Mouse (Mus musculus): ENCODE results near the gene Gm16434. TPM values are rescaled to one million over a fixed set of nuclear protein-coding genes. Genes with fewer than 3 reads are reported as not detected.
"Not testable (repeated sequence)": the region's sequence is repeated elsewhere in the genome, so short reads cannot be mapped to it uniquely, and the experiment has no call there.

Gm16434 gene
- total RNA-seq (2014; rRNA removed) = not detected in 2 replicates
- polyA plus RNA-seq (2015; fragmentation: Nextera tagmentation; extraction: Ambion mirVana) = not detected in 2 replicates

DNA sequence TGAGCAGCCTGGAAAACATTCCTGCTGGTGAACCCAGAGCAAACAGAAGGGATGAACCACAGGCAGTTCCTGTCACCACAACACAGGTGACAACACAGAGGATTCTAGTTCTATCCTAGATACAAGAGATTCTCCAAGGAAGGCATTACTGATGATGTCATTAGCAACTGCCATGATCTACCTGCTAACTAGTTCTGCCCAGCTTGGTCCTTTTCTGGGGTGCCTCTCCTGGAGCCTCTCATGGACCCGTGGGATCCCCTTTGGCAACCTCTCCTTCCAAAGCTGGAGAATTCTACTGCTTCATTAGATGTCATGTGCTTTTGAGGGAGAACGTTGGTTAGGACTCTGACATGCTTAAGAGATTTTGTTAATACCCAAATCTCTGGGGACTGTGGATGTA lies at the start of gene Gm16434:
Gene Gm16434 (minus strand): TSS at position 101 of the 400 bp plus-strand sequence.
- not testable (repeated sequence) for H3K4me2 ChIP-seq (ENCODE audit: low read depth); H3K9ac ChIP-seq; H3K27ac ChIP-seq (ENCODE audit: low read depth, low read length); H3K4me3 ChIP-seq (ENCODE audit: low read depth, low read length); DNase-seq; H3K27me3 ChIP-seq (ENCODE audit: insufficient read depth, low read length); H3K36me3 ChIP-seq (ENCODE audit: insufficient read depth); H3K9me3 ChIP-seq (ENCODE audit: low read length); H3K4me1 ChIP-seq (ENCODE audit: insufficient read depth); ATAC-seq
- no CpG with 5 or more reads among the region's 2 CpGs for WGBS

DNA sequence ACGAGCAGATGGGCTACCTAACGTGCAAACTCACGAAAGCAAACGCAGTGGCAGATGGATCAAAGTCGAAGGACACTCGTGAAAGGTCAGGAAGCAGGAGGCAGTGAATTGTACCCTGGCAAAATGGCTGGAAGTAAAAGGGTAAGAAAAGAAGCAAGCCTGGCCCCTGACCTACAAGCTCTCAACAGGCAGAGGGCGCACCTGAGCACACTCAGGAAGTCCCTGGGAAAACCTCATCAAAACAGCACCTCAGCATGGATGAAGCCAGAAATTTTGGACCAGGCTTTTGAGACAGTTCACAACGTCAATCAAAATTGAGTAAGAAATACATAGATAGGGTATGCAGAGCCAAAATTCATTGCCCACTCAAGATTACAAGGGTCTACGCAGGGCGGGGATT lies 49.2 kb upstream of the Gm16434 start:
- not testable (repeated sequence) for H3K9me3 ChIP-seq (ENCODE audit: low read length); H3K36me3 ChIP-seq (ENCODE audit: insufficient read depth); H3K27me3 ChIP-seq (ENCODE audit: insufficient read depth, low read length); H3K9ac ChIP-seq; H3K4me1 ChIP-seq (ENCODE audit: insufficient read depth); ATAC-seq; H3K27ac ChIP-seq (ENCODE audit: low read depth, low read length); H3K4me3 ChIP-seq (ENCODE audit: low read depth, low read length); H3K4me2 ChIP-seq (ENCODE audit: low read depth)
- TF ChIP-seq CTCF (IDR thresholded peaks at IDR 0.05; ENCODE audit: low read depth) = peak; percentile 51
- DNase-seq = peak; percentile 52
- 4% methylated on average over 7 of the region's 10 CpGs for WGBS

DNA sequence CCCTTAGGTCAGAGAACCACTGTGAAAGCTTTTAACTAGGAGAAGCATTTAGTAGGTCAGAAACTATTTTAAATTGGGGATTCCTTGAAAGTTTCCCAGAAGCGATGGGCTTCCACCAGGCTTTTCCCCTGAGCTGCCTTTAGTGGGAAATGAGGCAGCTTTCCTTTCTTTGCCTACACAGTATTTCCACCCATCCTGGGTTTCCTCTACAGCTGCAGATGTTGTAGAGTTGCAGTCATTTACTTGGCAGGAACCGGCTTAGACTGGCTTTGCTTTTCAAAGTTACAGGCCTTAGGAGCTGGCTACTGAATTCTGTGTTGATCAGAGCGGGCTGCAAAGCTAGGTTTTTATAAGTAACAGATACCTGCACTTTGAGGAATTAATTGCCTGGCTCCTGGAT lies 5.7 kb upstream of the Gm16434 start:
- not testable (repeated sequence) for H3K9me3 ChIP-seq (ENCODE audit: low read length); H3K4me1 ChIP-seq (ENCODE audit: insufficient read depth); H3K27ac ChIP-seq (ENCODE audit: low read depth, low read length); DNase-seq; H3K4me3 ChIP-seq (ENCODE audit: low read depth, low read length); H3K27me3 ChIP-seq (ENCODE audit: insufficient read depth, low read length); ATAC-seq; H3K36me3 ChIP-seq (ENCODE audit: insufficient read depth); H3K4me2 ChIP-seq (ENCODE audit: low read depth); H3K9ac ChIP-seq
- WGBS = 100% methylated on average over 2 of the region's 3 CpGs

DNA sequence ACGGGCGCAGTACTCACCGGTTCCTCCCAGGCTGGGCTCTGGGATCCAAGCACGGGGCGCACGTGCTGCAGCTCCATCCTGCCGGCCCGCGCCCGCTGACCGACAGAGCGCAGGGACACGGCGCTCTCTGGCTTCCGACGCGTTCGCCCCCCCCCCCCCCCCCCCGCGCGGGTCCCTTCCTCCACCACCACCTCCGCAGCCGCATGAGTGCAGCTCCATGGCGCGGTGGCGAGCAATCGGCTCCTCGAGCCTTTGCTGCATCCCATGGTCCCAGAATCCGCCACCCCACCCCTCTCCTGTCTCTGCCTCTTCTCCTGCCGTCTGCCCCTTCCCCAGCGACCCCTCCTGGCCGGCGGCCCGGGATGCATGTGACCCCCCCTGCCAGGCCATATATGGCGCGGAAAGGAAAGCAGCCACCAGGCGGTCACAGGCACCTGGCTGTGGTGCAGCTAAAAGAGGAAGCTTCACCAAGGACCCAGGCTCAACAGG lies 19.8 kb downstream of the Gm16434 start, which contains the start of gene Gm3512:
Gene Gm3512 (minus strand): TSS at position 51 of the 489 bp plus-strand sequence.
- not testable (repeated sequence) for H3K4me2 ChIP-seq (ENCODE audit: low read depth); H3K9ac ChIP-seq; DNase-seq; H3K4me3 ChIP-seq (ENCODE audit: low read depth, low read length); H3K27ac ChIP-seq (ENCODE audit: low read depth, low read length); H3K9me3 ChIP-seq (ENCODE audit: low read length); H3K36me3 ChIP-seq (ENCODE audit: insufficient read depth); H3K4me1 ChIP-seq (ENCODE audit: insufficient read depth); H3K27me3 ChIP-seq (ENCODE audit: insufficient read depth, low read length)
- ATAC-seq = peak; percentile 71
- WGBS = no CpG with 5 or more reads among the region's 37 CpGs

Other genes with a start within 250 kb of the Gm16434 start
- gene Gm6356, start 220.7 kb downstream of the Gm16434 start, total RNA-seq (2014; rRNA removed) = not detected in 2 replicates
- gene Gm6356, start 220.7 kb downstream of the Gm16434 start, polyA plus RNA-seq (2015; fragmentation: Nextera tagmentation; extraction: Ambion mirVana) = not detected in 2 replicates
- 3.9 and 6.5 TPM in 2 replicates for gene Gm10406, start 167.1 kb downstream of the Gm16434 start, total RNA-seq (2014; rRNA removed)
- 5.4 and 6.8 TPM in 2 replicates for gene Gm10406, start 167.1 kb downstream of the Gm16434 start, polyA plus RNA-seq (2015; fragmentation: Nextera tagmentation; extraction: Ambion mirVana)
- gene Gm3685, start 149.6 kb downstream of the Gm16434 start, total RNA-seq (2014; rRNA removed) = not detected in 2 replicates
- not detected in 2 replicates for gene Gm3685, start 149.6 kb downstream of the Gm16434 start, polyA plus RNA-seq (2015; fragmentation: Nextera tagmentation; extraction: Ambion mirVana)
- gene Gm3696, start 93.9 kb downstream of the Gm16434 start, total RNA-seq (2014; rRNA removed) = 9.0 and 9.1 TPM in 2 replicates
- 7.6 and 7.7 TPM in 2 replicates for gene Gm3696, start 93.9 kb downstream of the Gm16434 start, polyA plus RNA-seq (2015; fragmentation: Nextera tagmentation; extraction: Ambion mirVana)
- gene Gm6676, start 69.1 kb downstream of the Gm16434 start, total RNA-seq (2014; rRNA removed) = not detected in 2 replicates
- not detected in 2 replicates for gene Gm6676, start 69.1 kb downstream of the Gm16434 start, polyA plus RNA-seq (2015; fragmentation: Nextera tagmentation; extraction: Ambion mirVana)
- 6.9 and 7.5 TPM in 2 replicates for gene Gm3512, start 20.0 kb downstream of the Gm16434 start, total RNA-seq (2014; rRNA removed)
- 10.4 and 10.6 TPM in 2 replicates for gene Gm3512, start 20.0 kb downstream of the Gm16434 start, polyA plus RNA-seq (2015; fragmentation: Nextera tagmentation; extraction: Ambion mirVana)
- gene Gm3727, start 70.2 kb upstream of the Gm16434 start, total RNA-seq (2014; rRNA removed) = not detected in 2 replicates
- gene Gm3727, start 70.2 kb upstream of the Gm16434 start, polyA plus RNA-seq (2015; fragmentation: Nextera tagmentation; extraction: Ambion mirVana) = not detected in 2 replicates
- 4.6 and 6.0 TPM in 2 replicates for gene Gm3739, start 120.5 kb upstream of the Gm16434 start, total RNA-seq (2014; rRNA removed)
- gene Gm3739, start 120.5 kb upstream of the Gm16434 start, polyA plus RNA-seq (2015; fragmentation: Nextera tagmentation; extraction: Ambion mirVana) = 8.8 and 9.3 TPM in 2 replicates
- not detected in 2 replicates for gene Gm5797, start 137.9 kb upstream of the Gm16434 start, total RNA-seq (2014; rRNA removed)
- gene Gm5797, start 137.9 kb upstream of the Gm16434 start, polyA plus RNA-seq (2015; fragmentation: Nextera tagmentation; extraction: Ambion mirVana) = not detected in 2 replicates
- not detected in 2 replicates for gene Gm8374, start 170.6 kb upstream of the Gm16434 start, total RNA-seq (2014; rRNA removed)
- gene Gm8374, start 170.6 kb upstream of the Gm16434 start, polyA plus RNA-seq (2015; fragmentation: Nextera tagmentation; extraction: Ambion mirVana) = not detected in 2 replicates